In the genomic region with DNA sequence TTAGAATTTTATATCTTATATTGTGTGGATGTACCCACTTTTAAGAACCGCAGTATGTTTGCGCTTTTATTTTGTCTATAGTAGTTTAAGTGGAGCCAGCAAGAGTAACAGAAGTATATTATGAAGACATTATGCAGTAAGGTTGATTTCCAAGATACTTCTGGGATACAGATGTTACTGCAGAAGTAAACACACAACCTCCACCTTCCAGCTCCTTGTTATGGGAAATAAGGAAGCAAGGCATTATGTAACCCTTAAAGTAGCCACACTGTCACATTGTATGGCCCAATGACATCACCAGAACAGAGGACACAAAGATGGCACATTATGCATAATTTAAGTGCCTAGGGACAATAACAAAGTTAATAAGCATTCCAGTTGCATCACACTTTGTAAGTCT, we compare ENCODE assay signal across 9 mouse cellular contexts. TPM values are rescaled to one million over a fixed set of nuclear protein-coding genes. Genes with fewer than 3 reads are reported as not detected.
DNase-seq lines count a peak whose midpoint lies in the region; ATAC-seq and TF ChIP-seq lines count a peak whose summit lies in the region.
"Had no signal": no experiment of that assay in that cellular context is flagged by ENCODE, and none has a peak within 500 bp of the region (broad histone marks: within the 10 kb centered on the region; RNA-seq: fewer than 3 reads in every experiment).

No protein-coding gene starts in this region.

- H3K4me3 ChIP-seq in heart, adult 2 months: peak overlapping the region; percentile 86
- H3K4me3 ChIP-seq in liver, postnatal 0 days (ENCODE audit: low read depth, low read length): peak overlapping the region; percentile 78

- H3K9me3 ChIP-seq in liver, postnatal 0 days (ENCODE audit: low read length): no peaks in the 10 kb centered on the region

- H3K36me3 ChIP-seq in heart, adult 2 months (ENCODE audit: control insufficient read depth, insufficient read depth, low read length): peaks cover 2% of the 10 kb centered on the region
- H3K36me3 ChIP-seq in liver, postnatal 0 days (replicated peaks; ENCODE audit: insufficient read depth, low read length): no peaks in the 10 kb centered on the region

- ATAC-seq in granulocyte monocyte progenitor cell, adult 5-6 weeks (replicated peaks; ENCODE audit: poor library complexity, severe bottlenecking): peak; percentile 78
- ATAC-seq in liver, postnatal 0 days: no peak

- DNase-seq in heart, adult 2 months: no peak
- DNase-seq in heart, postnatal 10 days: no peak
- peak; percentile 43 for DNase-seq in 416B (ENCODE audit: low read depth)
- no peak for DNase-seq in liver, postnatal 0 days
- no peak for DNase-seq in cerebellum, adult 9-11 months
- DNase-seq in right cerebral cortex, postnatal 25 days: no peak
- DNase-seq in ovary, adult 18-20 months (ENCODE audit: low spot score): no peak

- H3K9ac ChIP-seq in heart, adult 2 months (ENCODE audit: low read depth, low read length): peak overlapping the region; percentile 59; the same call in 1 of the 2 replicates
- no peak overlapping the region for H3K9ac ChIP-seq in liver, postnatal 0 days (replicated peaks)

- peak overlapping the region; percentile 96; the same call in 1 of the 2 replicates for H3K4me2 ChIP-seq in liver, postnatal 0 days (ENCODE audit: low read depth, low read length)

- no peaks in the 10 kb centered on the region for H3K79me2 ChIP-seq in heart, adult 2 months (replicated peaks; ENCODE audit: control insufficient read depth, insufficient read depth, low read length)

- no peak for TF ChIP-seq EP300 in heart, adult 2 months (IDR thresholded peaks at IDR 0.05; ENCODE audit: insufficient read depth, low read depth, low read length)
- TF ChIP-seq EP300 in liver, postnatal 0 days (IDR thresholded peaks at IDR 0.05; ENCODE audit: low read depth): no peak

- intact Hi-C loops in heart, adult 2 months (cut with DNase I): loop anchor here (5.0 kb wide), 5 partner anchors 46 to 241 kb away; a partner anchor contains a TSS
- intact Hi-C loops in heart, postnatal 10 days (cut with DNase I): loop anchor here (5.0 to 10.0 kb wide), 3 partner anchors 46 to 206 kb away; a partner anchor contains a TSS

- TF ChIP-seq POLR2A in heart, adult 2 months (IDR thresholded peaks at IDR 0.05; ENCODE audit: insufficient read depth, low read depth, low read length): 0 out of 2 replicates have a peak, but pooled peaks have one; percentile 20

- H3K27me3 ChIP-seq in heart, adult 2 months (ENCODE audit: control insufficient read depth, insufficient read depth, low read length): no peaks in the 10 kb centered on the region
- H3K27me3 ChIP-seq in liver, postnatal 0 days (ENCODE audit: insufficient read depth, low read length): no peaks in the 10 kb centered on the region

- peaks cover 1% of the 10 kb centered on the region; the same call in 1 of the 2 replicates for H3K4me1 ChIP-seq in heart, adult 2 months (ENCODE audit: control insufficient read depth, insufficient read depth, low read length)
- H3K4me1 ChIP-seq in liver, postnatal 0 days (ENCODE audit: insufficient read depth): 0 out of 2 replicates have a peak, but pooled peaks cover 6% of the 10 kb centered on the region

- H3K27ac ChIP-seq in heart, adult 2 months: peak overlapping the region; percentile 96
- no peak overlapping the region for H3K27ac ChIP-seq in liver, postnatal 0 days (ENCODE audit: low read depth)

- TF ChIP-seq CTCF in heart, adult 2 months (IDR thresholded peaks at IDR 0.05): no peak
- TF ChIP-seq CTCF in liver, postnatal 0 days (IDR thresholded peaks at IDR 0.05; ENCODE audit: low read depth): no peak

- WGBS in heart, adult 2 months: 78% methylated on average over 2 of the region's 2 CpGs
- 79% methylated on average over 2 of the region's 2 CpGs for WGBS in liver, postnatal 0 days (ENCODE audit: insufficient replicate concordance)

RNA-seq across cellular contexts. Expression of a gene that starts 1.2 kb away (rescaled TPM):
- total RNA-seq in heart, adult 2 months (2021): 1 to 10 TPM; 6.8 to 7.4 TPM
- polyA plus RNA-seq in heart, adult 2 months (2012; rRNA removed): 8.1 and 10.3 TPM in 2 replicates
- total RNA-seq in heart, postnatal 10 days (2021): 10 to 100 TPM; 13.8 to 15.9 TPM
- not detected in 2 replicates for total RNA-seq in granulocyte monocyte progenitor cell, adult 5-6 weeks (2014; fragmentation: Nextera tagmentation)
- total RNA-seq in granulocyte monocyte progenitor cell, adult 5-6 weeks (2017): 0.04 TPM in 1 of 2 replicates, not detected in the other
- polyA plus RNA-seq in liver, postnatal 0 days (2015; fragmentation: Nextera tagmentation; extraction: Ambion mirVana): 1.8 and 2.2 TPM in 2 replicates
- polyA plus RNA-seq: erythroblast, embryonic 14.5 days had no signal

Comparison
In these comparisons a context has a peak if more than half of its experiments do, and no peak if none do; other contexts are left out.
1. RNA of a gene that starts 1.2 kb away (total RNA-seq): 13.8 to 15.9 TPM in heart, postnatal 10 days and 6.8 to 7.4 TPM in heart, adult 2 months; 0.04 TPM in granulocyte monocyte progenitor cell, adult 5-6 weeks; every median in the first group is over 4 times any median in the second.